Mouse (Mus musculus) E14TG2a.4 (cell line): ENCODE measurements around the gene Slamf8.

Source experiments
- H3K27me3 ChIP-seq: 2 replicates; pipeline ENCODE4 v1.6.1; 2014; ENCODE audit warnings: low read length, control low read depth; ENCODE audit not compliant: insufficient read depth
- H3K36me3 ChIP-seq: 2 replicates; pipeline ENCODE4 v1.6.1; 2014; ENCODE audit warnings: low read length, control low read depth; ENCODE audit not compliant: insufficient read depth
- H3K4me1 ChIP-seq: replicated peaks from 2 replicates; pipeline ENCODE4 v1.6.1; 2014; ENCODE audit warnings: low read depth, low read length, control low read depth
- H3K4me3 ChIP-seq: replicated peaks from 2 replicates; pipeline ENCODE4 v1.5.1; 2014; ENCODE audit warnings: mild to moderate bottlenecking, low read length
- H3K9me3 ChIP-seq: 2 replicates; pipeline ENCODE4 v1.6.1; 2014; ENCODE audit warnings: low read length, control low read depth
- CTCF ChIP-seq: conservative IDR thresholded peaks from 2 replicates; pipeline ENCODE4 v1.5.1; 2014; ENCODE audit warnings: low read length
- NANOG ChIP-seq: IDR thresholded peaks from 2 replicates; pipeline ENCODE4 v1.6.1; 2014; ENCODE audit warnings: borderline replicate concordance, low read length, mixed read lengths
- POU5F1 ChIP-seq: IDR thresholded peaks from 2 replicates; pipeline ENCODE4 v1.6.1; 2014; ENCODE audit warnings: low read length, borderline replicate concordance

Gene Slamf8

GRCm38 (mm10) chr1:172590385-172590784 lies at the start of gene Slamf8:
Gene Slamf8 (minus strand): TSS chr1:172590568.
- no peaks in the 10 kb centered on the region for H3K36me3 ChIP-seq
- H3K4me3 ChIP-seq, result no peak within 1 kb of the TSS
- H3K4me1 ChIP-seq, result peaks cover 10% of the 10 kb centered on the region
- no peak for TF ChIP-seq NANOG
- no peak for TF ChIP-seq CTCF
- TF ChIP-seq POU5F1, result no peak
- no peaks in the 10 kb centered on the region for H3K9me3 ChIP-seq
- H3K27me3 ChIP-seq, result peaks cover 45% of the 10 kb centered on the region

- Histone ChIP-seq H3K9me3 (no peaks in the 10 kb centered on the region), H3K4me1 (no peaks in the 10 kb centered on the region), H3K36me3 (no peaks in the 10 kb centered on the region), H3K4me3 (no peak overlapping the region), H3K27me3 (peaks cover 5% of the 10 kb centered on the region; the same call in 1 of the 2 replicates)
- no peak for TF ChIP-seq POU5F1
- no peak for TF ChIP-seq CTCF
- no peak for TF ChIP-seq NANOG
Observed at GRCm38 (mm10) chr1:172638781-172639180, 48.4 kb upstream of the Slamf8 start.

- H3K9me3 ChIP-seq, result no peaks in the 10 kb centered on the region
Observed at GRCm38 (mm10) chr1:172637801-172638200, 47.4 kb upstream of the Slamf8 start.

GRCm38 (mm10) chr1:172636266-172636665 lies 45.9 kb upstream of the Slamf8 start:
- Histone ChIP-seq H3K4me1 (peaks cover 9% of the 10 kb centered on the region), H3K36me3 (no peaks in the 10 kb centered on the region), H3K9me3 (no peaks in the 10 kb centered on the region), H3K4me3 (no peak overlapping the region), H3K27me3 (peaks cover 5% of the 10 kb centered on the region; the same call in 1 of the 2 replicates)
- no peak for TF ChIP-seq NANOG
- TF ChIP-seq CTCF, result no peak
- no peak for TF ChIP-seq POU5F1

More at GRCm38 (mm10) chr1:172637801-172638200, 47.4 kb upstream of the Slamf8 start:
- H3K36me3 ChIP-seq, result no peaks in the 10 kb centered on the region
- H3K4me1 ChIP-seq, result 0 out of 2 replicates have a peak, but pooled peaks cover 2% of the 10 kb centered on the region
- TF ChIP-seq NANOG, result no peak
- peaks cover 5% of the 10 kb centered on the region; the same call in 1 of the 2 replicates for H3K27me3 ChIP-seq
- H3K4me3 ChIP-seq, result no peak overlapping the region

- TF ChIP-seq POU5F1, result no peak
- peaks cover 5% of the 10 kb centered on the region; the same call in 1 of the 2 replicates for H3K27me3 ChIP-seq
- no peaks in the 10 kb centered on the region for H3K36me3 ChIP-seq
- no peak overlapping the region for H3K4me3 ChIP-seq
- peaks cover 9% of the 10 kb centered on the region for H3K4me1 ChIP-seq
- no peaks in the 10 kb centered on the region for H3K9me3 ChIP-seq
Observed at GRCm38 (mm10) chr1:172635258-172635657, 44.9 kb upstream of the Slamf8 start.

- TF ChIP-seq CTCF (no peak), NANOG (no peak), POU5F1 (no peak)
- H3K36me3 ChIP-seq, result no peaks in the 10 kb centered on the region
- H3K4me1 ChIP-seq, result peaks cover 12% of the 10 kb centered on the region
- H3K4me3 ChIP-seq, result no peak overlapping the region
- H3K27me3 ChIP-seq, result peaks cover 5% of the 10 kb centered on the region; the same call in 1 of the 2 replicates
- no peaks in the 10 kb centered on the region for H3K9me3 ChIP-seq
Observed at GRCm38 (mm10) chr1:172634136-172634535, 43.8 kb upstream of the Slamf8 start.

- Histone ChIP-seq H3K4me3 (peak within 1 kb of the TSS; percentile 96), H3K4me1 (peaks cover 12% of the 10 kb centered on the region), H3K9me3 (no peaks in the 10 kb centered on the region), H3K27me3 (0 out of 2 replicates have a peak, but pooled peaks cover 3% of the 10 kb centered on the region), H3K36me3 (no peaks in the 10 kb centered on the region)
- peak; percentile 99 for TF ChIP-seq CTCF
- TF ChIP-seq POU5F1, result no peak
- no peak for TF ChIP-seq NANOG
Observed at GRCm38 (mm10) chr1:172632451-172633326, 42.3 kb upstream of the Slamf8 start, which contains the start of gene Dusp23. Gene Dusp23 (minus strand): TSS chr1:172632962.

GRCm38 (mm10) chr1:172631721-172632120 lies 41.4 kb upstream of the Slamf8 start:
- Histone ChIP-seq H3K27me3 (0 out of 2 replicates have a peak, but pooled peaks cover 3% of the 10 kb centered on the region), H3K4me3 (peak overlapping the region; percentile 29; the same call in 1 of the 2 replicates), H3K36me3 (no peaks in the 10 kb centered on the region), H3K9me3 (no peaks in the 10 kb centered on the region), H3K4me1 (peaks cover 12% of the 10 kb centered on the region)
- TF ChIP-seq NANOG, result no peak
- TF ChIP-seq POU5F1, result no peak
- no peak for TF ChIP-seq CTCF
